Mouse (Mus musculus) G1E-ER4 (cell line): ENCODE results near the gene Zfp446. TPM values are rescaled to one million over a fixed set of nuclear protein-coding genes. Genes with fewer than 3 reads are reported as not detected.

Experiments used
- GATA1 ChIP-seq: IDR thresholded peaks from one replicate; pipeline ENCODE4 v1.8.0; 2012; ENCODE audit warnings: low read length, inconsistent platforms
- polyA plus RNA-seq: library from polyadenylated mRNA; stranded (reverse); fragments of >175 nt; gene quantifications from 2 replicates; pipeline ENCODE4 v1.2.3, GENCODE M21; 2012

Gene Zfp446
- polyA plus RNA-seq: 5.8 and 5.9 TPM in 2 replicates

DNA sequence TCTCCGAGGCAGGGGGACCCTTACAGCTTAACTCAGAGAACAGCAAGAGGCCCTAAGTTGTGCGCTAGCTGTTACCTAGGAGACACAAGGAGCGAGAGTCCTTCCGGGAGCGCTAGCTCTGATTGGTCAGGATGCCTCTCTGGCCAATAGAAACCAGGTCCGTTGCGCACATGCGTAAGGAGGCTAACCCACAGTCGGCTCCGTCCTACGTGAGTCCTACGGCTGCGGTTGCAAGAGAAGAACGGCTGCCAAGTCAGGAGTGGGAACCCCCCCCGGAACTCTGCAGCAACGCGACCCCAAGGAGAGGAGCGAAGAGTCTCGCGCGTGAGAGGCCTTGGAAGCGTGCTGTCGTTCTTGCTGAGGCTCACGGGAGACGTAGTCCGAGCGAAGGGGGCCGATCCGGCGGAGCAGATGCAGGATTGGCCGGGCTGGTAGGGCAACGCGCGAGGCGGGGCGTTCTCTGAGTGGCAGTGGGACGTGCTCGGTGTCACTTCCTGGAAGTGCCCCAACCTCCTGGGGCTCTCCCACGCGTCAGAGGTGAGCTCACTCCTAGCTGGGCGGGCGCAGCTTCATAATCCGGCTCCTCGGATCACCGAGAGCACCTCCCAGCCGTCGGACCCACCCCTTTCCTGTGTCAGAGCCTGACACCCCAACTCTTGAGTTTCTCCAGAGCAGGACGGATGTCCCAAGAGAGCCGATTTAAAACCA is at the start of gene Zfp446:
TSS of gene Zfp446 (plus strand) at position 167 of the 708 bp plus-strand sequence.
- TF ChIP-seq GATA1: no peak

DNA sequence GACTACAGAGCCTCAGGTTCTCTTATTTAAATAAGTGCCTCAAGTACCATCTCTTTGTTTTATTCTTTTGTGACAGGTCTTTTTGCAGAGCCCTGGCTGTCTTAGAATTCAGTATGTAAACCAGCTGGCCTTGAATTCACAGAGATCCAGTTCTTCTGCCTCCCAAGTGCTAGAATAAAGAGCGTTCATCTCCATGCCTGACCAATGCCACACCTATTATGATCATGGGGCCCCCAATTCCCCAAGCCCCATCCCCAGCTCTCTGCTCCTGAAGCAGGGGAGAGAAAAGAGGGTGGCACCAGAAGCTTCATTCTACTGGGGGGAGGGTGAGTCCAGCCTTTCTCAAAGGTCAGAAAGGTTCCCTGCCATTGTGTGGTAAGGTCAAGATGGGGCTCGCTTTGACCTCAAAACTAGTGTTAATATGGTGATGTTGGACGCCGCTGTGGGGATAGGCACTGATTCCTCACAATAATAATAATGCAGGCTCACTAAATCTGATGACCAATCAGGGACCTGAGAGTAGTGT is 44.0 kb upstream of the Zfp446 start:
- no peak for TF ChIP-seq GATA1

DNA sequence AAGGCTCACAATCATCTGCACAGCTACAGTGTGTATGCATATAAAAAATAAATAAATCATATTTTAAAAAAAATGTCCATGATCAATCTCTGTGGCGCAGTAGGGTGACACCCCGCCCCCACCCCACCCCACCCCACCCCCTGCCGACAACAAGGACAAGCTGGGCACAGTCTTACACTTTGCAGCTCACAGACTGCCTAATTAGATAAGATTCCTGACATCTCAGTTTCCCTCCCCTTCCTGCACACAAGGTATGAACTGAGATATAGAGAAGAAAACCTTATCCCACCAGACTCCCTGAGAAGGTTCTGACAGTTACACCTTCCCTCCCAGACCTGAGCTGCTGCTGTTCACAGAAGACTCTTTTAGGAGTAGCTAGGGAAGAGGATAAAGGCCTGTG is 42.8 kb upstream of the Zfp446 start:
- no peak for TF ChIP-seq GATA1

DNA sequence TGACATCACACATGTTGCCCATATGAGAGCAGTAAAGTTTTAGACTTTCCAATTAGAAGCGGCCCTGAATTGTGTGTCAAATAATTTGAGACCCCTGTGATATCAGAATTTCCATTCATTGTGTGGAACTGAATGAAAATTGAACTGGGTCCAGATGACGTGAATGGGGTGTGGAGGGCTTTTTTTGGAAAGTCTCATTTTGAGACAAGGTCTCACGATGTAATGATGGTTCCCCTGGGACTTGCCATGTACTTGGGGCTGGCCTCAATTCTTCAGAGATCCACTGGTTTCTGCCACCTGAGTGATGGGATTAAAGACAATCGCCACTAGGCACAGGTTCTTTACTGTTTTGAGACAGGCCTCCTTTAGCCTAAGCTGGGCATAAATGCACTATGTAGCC is 37.0 kb upstream of the Zfp446 start:
- TF ChIP-seq GATA1: no peak

DNA sequence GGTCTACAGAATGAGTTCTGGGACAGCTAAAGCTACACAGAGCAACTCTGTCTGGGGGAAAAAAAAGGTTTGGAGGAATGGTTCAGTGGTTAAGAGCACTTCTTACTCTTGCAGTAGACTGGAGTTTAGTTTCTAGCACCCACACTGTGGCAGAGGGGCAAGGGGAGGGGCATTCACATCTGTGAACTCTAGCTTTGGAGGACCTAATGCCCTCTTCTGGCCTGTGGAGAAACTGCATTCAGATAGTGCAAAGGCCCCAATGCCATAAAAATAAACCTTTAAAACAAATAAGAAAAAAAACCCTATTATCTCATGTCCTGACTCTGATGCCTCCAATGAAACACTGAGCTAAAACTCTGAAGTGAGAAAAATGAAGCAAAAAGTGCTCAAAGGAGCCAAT is 34.2 kb upstream of the Zfp446 start:
- no peak for TF ChIP-seq GATA1

DNA sequence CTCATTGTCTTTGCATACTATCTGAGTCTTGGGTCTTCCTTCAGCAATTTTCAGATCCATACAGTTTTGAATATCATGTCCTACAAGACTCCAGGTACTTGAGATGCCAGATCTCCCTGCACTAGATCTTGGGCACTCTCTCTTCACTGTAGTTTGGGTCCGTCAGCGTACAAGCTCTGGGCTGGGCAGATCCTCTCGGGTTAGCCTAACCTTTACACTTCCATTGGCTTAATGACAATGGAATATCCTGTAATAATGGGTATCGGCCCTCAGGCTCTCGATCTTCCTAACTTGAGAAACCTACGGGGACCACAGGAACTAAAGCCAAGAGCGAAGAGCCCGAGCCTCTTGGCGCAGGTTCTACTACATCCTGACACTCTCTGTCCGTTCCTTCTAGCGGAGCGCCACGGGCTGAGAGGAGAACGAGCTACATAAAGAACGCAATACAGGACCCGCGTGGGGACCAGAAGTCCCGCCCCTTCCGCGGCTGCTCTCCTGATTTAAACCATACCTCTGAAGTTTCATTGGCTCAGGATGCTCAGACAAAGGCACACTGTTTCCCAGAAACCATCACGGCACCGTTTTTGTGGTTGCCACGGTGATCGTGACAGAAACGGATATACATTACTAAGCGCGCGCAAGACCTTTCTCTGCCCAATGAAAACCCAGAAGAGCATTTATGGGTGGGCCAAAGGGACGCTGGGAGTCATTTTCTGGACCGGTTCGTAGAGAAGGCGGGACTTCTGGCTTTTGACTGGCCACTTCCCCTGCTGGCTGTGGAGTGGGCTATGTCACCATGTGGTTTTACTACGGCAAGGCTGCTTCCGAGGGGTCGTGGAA is 28.4 kb upstream of the Zfp446 start:
- no peak for TF ChIP-seq GATA1

DNA sequence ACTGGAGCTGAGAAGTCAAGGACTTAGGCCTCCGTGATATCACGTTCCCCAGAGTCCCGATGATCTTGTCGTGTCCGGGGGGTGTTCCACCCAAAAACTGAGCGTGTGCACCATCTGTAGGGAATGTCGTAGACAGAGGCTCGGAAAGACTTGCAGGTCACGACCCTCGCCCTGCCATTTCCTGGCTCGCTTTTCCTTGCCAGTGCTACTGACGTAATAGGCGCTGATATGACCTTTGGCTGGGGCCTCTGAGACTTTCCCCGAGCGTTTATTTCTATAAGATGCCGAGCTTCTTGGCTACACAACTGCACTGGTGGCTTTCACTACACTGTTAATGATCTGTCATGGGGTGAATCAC is 27.8 kb upstream of the Zfp446 start:
- TF ChIP-seq GATA1: no peak

DNA sequence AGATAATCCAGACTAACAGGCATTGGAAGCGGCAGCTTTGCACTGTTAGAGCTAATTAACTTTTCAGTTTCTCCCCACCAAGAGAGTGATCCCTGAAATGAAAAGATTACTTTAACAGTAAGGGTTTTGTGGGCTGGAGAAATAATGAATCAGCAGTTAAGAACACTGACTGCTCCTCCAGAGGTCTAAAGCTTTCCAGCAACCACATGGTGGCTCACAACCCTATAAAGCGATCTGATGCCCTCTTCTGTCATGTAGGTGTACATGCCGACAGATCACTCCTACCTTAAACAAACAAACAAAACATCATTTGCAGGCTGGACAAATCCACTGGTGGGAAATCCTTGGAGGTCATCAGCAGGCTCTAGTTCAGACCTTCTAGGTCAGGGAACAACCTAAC is 22.8 kb upstream of the Zfp446 start:
- no peak for TF ChIP-seq GATA1

DNA sequence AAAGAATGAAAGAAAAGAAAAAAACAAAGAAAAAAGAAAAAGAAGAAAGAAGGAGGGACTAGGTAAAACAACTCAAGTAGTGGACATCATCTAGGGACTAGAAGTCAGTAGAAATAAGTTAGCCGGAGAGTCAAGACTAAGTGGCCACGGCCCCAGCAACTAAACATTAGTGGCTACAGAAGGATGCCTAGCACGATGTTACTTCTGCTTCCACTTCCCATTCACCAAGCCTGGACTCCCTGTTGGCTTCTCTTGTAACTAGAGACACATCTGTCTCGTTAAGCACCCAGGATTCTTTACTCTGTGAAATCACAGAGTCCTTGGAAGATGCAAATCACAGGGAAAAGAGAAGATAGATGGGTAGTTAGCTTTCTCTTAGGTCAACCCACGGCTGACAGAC is 20.1 kb upstream of the Zfp446 start:
- TF ChIP-seq GATA1: no peak

DNA sequence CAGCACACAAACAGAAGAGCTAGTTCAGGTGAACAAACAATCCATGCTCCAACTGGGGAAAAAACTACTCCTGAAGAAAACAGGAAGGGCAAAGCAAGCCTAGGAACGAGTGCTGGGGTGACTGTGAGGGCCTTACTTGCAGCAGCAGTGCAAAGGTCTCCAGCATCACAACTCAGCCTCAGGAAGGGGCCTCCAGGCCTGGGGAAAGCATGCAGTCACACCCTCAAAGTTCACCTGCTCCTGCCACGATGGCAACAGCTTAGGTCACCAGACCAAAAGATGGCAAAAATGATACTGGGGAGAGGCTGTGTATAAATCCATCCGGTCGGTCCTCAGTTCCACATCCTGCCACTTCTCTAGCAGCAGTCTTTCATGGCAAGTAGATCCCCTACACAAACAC is 18.7 kb upstream of the Zfp446 start:
- TF ChIP-seq GATA1: no peak

DNA sequence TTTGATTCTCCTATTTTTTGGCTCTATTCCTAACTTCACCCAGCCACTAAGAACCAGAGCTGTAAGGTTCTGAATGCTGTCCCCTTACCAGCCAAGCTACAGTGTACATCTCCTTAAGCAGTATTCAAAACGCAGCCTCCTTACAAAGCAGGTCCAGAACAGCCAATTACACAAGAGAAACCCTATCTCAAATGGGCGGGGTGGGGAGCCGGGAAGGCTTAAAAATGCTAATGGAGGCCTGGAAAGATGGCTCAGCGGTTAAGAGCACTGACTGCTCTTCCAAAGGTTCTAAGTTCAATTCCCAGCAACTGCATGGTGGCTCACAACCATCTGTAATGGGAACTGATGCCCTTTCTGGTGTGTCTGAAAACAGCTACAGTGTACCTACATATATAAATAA is 17.9 kb upstream of the Zfp446 start:
- no peak for TF ChIP-seq GATA1

DNA sequence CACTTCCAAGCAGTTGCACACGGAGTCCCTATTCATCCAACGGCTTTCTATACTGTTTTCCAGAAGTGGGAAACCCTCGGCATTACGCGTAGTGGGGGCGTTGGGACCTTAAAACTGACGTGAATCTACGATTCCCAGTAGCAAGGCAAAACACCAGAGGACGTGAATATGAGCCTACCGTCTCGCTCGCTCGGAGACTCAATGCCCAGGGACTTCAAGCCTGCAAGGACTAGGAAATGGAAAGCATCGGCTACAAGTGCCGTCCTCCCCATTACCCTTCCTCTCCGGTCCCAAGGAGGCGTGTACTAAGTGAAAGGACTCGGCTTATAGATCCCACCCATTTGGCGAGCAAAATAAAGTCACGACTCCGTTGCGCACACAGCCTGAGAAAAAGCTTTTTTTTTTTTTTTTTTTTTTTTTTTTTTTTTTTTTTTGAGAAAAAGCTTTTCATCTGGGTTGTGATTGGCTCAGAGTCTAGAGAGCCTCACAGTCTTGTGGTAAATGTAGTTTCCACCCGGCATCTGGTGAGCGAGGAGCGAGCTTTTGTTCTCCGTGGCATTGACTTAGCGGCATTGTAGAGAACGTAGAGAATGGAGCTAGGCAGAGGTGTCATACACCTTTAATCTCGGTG is 16.0 kb upstream of the Zfp446 start:
- no peak for TF ChIP-seq GATA1

DNA sequence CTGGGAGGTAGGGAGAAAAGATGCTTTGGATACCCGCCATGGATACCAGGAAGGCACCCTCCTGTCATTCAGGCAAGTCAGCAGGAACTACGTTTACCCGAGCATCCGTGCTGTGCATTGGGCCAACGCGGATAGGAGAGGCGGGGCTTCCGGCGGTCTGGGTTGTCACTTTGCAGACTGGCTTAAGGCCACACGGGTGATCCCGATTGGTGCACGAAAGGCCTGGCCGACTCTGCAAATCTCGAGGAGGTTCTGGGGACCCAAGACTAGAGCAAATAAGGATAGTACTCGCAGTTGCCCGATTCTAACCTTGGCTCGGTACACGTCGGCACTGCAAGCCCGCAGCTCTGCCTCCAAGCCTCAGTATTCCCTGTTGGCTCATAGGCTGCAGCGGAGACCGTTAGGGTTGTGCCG is 12.0 kb upstream of the Zfp446 start, which contains the start of gene Zfp324:
TSS of gene Zfp324 (plus strand) at position 161 of the 414 bp plus-strand sequence.
- no peak for TF ChIP-seq GATA1

DNA sequence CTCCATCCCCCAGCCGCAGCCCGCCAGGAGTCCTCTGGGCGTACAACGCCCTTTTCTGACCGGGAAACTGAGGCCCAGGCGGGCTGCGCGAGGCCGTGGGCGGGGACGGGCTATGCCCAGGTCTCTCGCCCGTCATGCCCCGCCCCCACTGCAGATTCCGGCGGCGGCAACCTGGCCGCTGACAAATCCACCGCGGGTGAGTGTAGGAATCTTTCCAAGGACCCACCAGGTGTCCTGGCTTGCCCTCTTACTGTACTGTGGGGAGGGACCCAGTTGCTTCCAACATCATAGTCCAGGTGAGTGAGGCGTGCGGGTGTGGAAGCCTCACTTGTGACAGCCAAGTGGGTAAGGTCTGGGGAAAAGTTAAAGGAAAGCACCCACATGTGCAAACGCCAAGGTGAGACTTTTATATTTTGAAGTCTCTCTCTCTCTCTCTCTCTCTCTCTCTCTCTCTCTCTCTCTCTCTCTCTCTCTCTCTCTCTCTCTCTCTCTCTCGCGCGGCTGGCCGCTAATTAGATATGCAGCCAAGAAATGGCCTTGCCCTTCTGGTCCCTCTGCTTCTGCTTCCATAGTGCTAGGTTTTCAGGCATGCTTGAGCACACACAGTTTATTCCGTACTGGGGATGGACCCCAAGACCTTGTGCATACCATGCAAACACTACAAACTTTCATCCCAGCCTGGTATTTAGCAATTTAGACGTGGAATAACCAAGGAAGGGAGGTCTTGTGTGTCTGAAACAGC is 11.4 kb upstream of the Zfp446 start:
- TF ChIP-seq GATA1: no peak

DNA sequence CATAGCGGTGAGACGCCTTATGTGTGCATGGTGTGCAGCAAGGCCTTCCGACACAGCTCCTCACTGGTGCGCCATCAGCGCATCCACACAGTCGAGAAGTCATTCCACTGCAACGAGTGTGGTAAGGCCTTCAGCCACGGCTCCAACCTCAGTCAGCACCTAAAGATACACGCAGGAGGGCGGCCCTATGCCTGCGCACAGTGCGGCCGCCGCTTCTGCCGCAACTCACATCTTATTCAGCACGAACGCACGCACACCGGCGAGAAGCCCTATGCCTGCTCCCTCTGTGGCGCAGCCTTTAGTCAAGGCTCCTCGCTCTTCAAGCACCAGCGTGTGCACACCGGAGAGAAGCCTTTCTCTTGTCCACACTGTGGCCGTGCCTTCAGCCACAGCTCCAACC is 6.7 kb upstream of the Zfp446 start:
- no peak for TF ChIP-seq GATA1
